Mouse (Mus musculus) G1E (cell line): ENCODE results near the gene Gm6169. TPM values are rescaled to one million over a fixed set of nuclear protein-coding genes. Genes with fewer than 3 reads are reported as not detected.
"Not testable (repeated sequence)": the region's sequence is repeated elsewhere in the genome, so short reads cannot be mapped to it uniquely, and the experiment has no call there.

Experiments used
- ATAC-seq: 2 replicates; pipeline ENCODE4 v1.8.0; 2016; ENCODE audit warnings: mild to moderate bottlenecking; ENCODE audit not compliant: insufficient number of reproducible peaks, poor library complexity, low FRiP score, severe bottlenecking; ENCODE audit errors: extremely low read depth
- DNase-seq: peaks from one replicate; pipeline ENCODE4 v3.0.0; 2012; ENCODE audit warnings: low spot score
- H3K27me3 ChIP-seq: 2 replicates; pipeline ENCODE4 v1.6.1; 2012; ENCODE audit warnings: mild to moderate bottlenecking, low read length, inconsistent platforms; ENCODE audit not compliant: insufficient read depth
- H3K36me3 ChIP-seq: replicated peaks from 2 replicates; pipeline ENCODE3; 2012; ENCODE audit warnings: mild to moderate bottlenecking, inconsistent platforms
- H3K4me1 ChIP-seq: 2 replicates; pipeline ENCODE4 v1.6.1; 2012; ENCODE audit warnings: low read depth, low read length, inconsistent platforms, mixed read lengths; ENCODE audit not compliant: insufficient read depth
- H3K4me3 ChIP-seq: 2 replicates; pipeline ENCODE4 v1.5.1; 2012; ENCODE audit warnings: low read depth, mild to moderate bottlenecking, inconsistent platforms, low read length, moderate library complexity, mixed read lengths
- H3K9me3 ChIP-seq: replicated peaks from 2 replicates; pipeline ENCODE4 v1.6.1; 2012; ENCODE audit warnings: inconsistent platforms
- CTCF ChIP-seq: IDR thresholded peaks from 2 replicates; pipeline ENCODE4 v1.5.1; 2012; ENCODE audit warnings: low read depth, low read length, inconsistent platforms, mixed read lengths
- GATA1 ChIP-seq: IDR thresholded peaks from 2 replicates; pipeline ENCODE4 v1.6.1; 2012; ENCODE audit warnings: borderline replicate concordance, low read length, inconsistent platforms, mixed read lengths
- GATA2 ChIP-seq: IDR thresholded peaks from 2 replicates; pipeline ENCODE4 v1.6.1; 2012; ENCODE audit warnings: low read depth, low read length, inconsistent platforms, borderline replicate concordance
- POLR2AphosphoS5 ChIP-seq: IDR thresholded peaks from 2 replicates; pipeline ENCODE4 v1.6.1; 2012; ENCODE audit warnings: low read depth, low read length, inconsistent platforms; ENCODE audit not compliant: insufficient replicate concordance
- TAL1 ChIP-seq: conservative IDR thresholded peaks from 2 replicates; pipeline ENCODE4 v1.6.1; 2012; ENCODE audit warnings: low read depth, low read length, inconsistent platforms, mixed read lengths
- polyA plus RNA-seq: library from polyadenylated mRNA; stranded (reverse); fragments of >175 nt; gene quantifications from 2 replicates; pipeline ENCODE4 v1.2.3, GENCODE M21; 2012
- total RNA-seq, 2 experiments: library from RNA; stranded (forward) in 1 of 2; stranded (reverse) in 1 of 2; fragments of 200-1000 nt in 1 of 2; fragments of >200 nt in 1 of 2; fragmentation: Nextera tagmentation in 1 of 2; gene quantifications; 2 replicates each; pipeline ENCODE4 v1.2.3; 2014 to 2017

Gene Gm6169
- total and polyA plus RNA-seq, 3 experiments, result 0.07 to 1.4 (median 0.82) TPM

- Histone ChIP-seq H3K36me3 (no peaks in the 10 kb centered on the region), H3K9me3 (no peaks in the 10 kb centered on the region), H3K4me1 (no peaks in the 10 kb centered on the region), H3K4me3 (no peak overlapping the region), H3K27me3 (peaks cover 5% of the 10 kb centered on the region; the same call in 1 of the 2 replicates)
- DNase-seq (no peak), ATAC-seq (no peak)
- no peak for TF ChIP-seq CTCF
These were observed 22.3 kb upstream of the Gm6169 start for GRCm38 (mm10) chr13:97121341-97121740.

- no peak for ATAC-seq
- Histone ChIP-seq H3K27me3 (peaks cover 28% of the 10 kb centered on the region), H3K4me3 (no peak overlapping the region), H3K9me3 (no peaks in the 10 kb centered on the region), H3K4me1 (no peaks in the 10 kb centered on the region), H3K36me3 (no peaks in the 10 kb centered on the region)
- TF ChIP-seq TAL1, result no peak
- no peak for TF ChIP-seq GATA2
- TF ChIP-seq POLR2AphosphoS5, result no peak
- no peak for TF ChIP-seq CTCF
- no peak for TF ChIP-seq GATA1
- DNase-seq, result no peak
These were observed 10.0 kb upstream of the Gm6169 start for GRCm38 (mm10) chr13:97109046-97109445.

DNA sequence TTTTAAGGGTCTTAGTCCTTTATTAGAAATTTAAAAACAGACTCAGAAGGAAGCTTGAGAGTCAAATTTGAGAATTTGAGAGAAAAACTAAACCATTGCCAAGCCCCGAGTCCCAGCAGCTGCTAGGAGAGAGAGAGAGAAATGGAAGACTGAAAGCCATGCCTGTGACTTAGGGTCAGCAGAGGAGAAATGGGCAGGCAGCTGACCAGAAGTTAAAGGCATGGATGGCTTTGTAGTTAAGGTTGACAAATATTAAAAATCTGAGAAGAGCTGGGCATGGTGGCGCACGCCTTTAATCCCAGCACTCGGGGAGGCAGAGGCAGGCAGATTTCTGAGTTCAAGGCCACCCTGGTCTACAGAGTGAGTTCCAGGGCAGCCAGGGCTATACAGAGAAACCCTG, 8.7 kb upstream of the Gm6169 start:
- H3K9me3 ChIP-seq, H3K36me3 ChIP-seq, ATAC-seq, H3K4me1 ChIP-seq, DNase-seq, H3K4me3 ChIP-seq: not testable (repeated sequence)
- H3K27me3 ChIP-seq, result peaks cover 23% of the 10 kb centered on the region

- no peaks in the 10 kb centered on the region for H3K36me3 ChIP-seq
- no peak for DNase-seq
- H3K4me3 ChIP-seq, result no peak overlapping the region
- peaks cover 23% of the 10 kb centered on the region for H3K27me3 ChIP-seq
- ATAC-seq, result no peak
- H3K9me3 ChIP-seq, result no peaks in the 10 kb centered on the region
- TF ChIP-seq GATA2, result no peak
- TF ChIP-seq CTCF, result no peak
- no peak for TF ChIP-seq POLR2AphosphoS5
- no peak for TF ChIP-seq GATA1
- no peak for TF ChIP-seq TAL1
- no peaks in the 10 kb centered on the region for H3K4me1 ChIP-seq
These were observed 6.0 kb upstream of the Gm6169 start for GRCm38 (mm10) chr13:97104996-97105395.

DNA sequence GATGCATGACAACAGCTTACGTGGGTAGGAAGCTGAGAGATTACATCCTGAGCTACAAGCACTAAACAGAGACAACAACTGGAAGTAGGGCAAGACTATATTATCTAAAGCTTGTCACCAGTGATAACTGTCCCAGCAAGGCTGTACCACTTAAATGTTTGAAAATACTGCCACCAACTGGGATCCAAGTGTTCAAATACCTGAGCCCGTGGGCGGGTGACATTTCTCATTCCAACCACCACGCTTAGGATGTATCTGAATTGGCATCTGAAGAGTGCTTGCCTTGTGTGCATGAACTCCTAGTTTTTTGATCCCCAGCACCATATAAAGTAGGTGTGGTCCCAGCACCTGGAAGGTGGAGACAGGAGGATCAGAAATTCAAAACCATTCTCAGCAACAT, 3.3 kb downstream of the Gm6169 start:
- no peak overlapping the region for H3K4me3 ChIP-seq
- no peaks in the 10 kb centered on the region for H3K4me1 ChIP-seq
- H3K36me3 ChIP-seq, result no peaks in the 10 kb centered on the region
- H3K9me3 ChIP-seq, result no peaks in the 10 kb centered on the region
- TF ChIP-seq CTCF, result no peak
- TF ChIP-seq TAL1, result no peak
- no peak for TF ChIP-seq POLR2AphosphoS5
- TF ChIP-seq GATA2, result no peak
- TF ChIP-seq GATA1, result no peak
- peaks cover 6% of the 10 kb centered on the region; the same call in 1 of the 2 replicates for H3K27me3 ChIP-seq
- no peak for ATAC-seq
- no peak for DNase-seq

GRCm38 (mm10) chr13:97088183-97088582, 10.9 kb downstream of the Gm6169 start:
- Histone ChIP-seq H3K36me3 (no peaks in the 10 kb centered on the region), H3K4me3 (no peak overlapping the region), H3K9me3 (no peaks in the 10 kb centered on the region), H3K27me3 (peaks cover 3% of the 10 kb centered on the region; the same call in 1 of the 2 replicates), H3K4me1 (no peaks in the 10 kb centered on the region)
- no peak for TF ChIP-seq TAL1
- no peak for TF ChIP-seq GATA2
- TF ChIP-seq GATA1, result no peak
- no peak for TF ChIP-seq POLR2AphosphoS5
- TF ChIP-seq CTCF, result no peak
- DNase-seq, result no peak
- no peak for ATAC-seq

DNA sequence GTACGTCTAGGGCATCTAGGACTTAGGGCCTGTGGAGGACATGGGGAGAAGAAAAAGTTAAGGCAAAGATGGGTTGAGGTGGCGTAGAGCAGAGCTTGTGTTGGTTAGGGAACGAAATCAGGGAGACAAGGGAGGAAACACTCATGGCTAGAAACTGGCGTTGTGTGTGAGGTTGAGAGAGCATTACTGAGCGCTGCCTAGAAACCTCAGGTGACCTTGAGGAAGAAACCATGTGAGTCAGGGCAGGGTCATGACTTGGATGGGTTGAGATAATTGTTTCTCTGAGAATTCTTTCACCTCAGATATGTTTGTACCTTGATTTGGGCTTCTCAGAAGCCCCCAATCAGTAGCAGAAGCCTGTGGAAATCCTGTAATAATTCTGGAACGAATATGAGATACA, 11.6 kb downstream of the Gm6169 start:
- Histone ChIP-seq H3K9me3 (no peaks in the 10 kb centered on the region), H3K36me3 (no peaks in the 10 kb centered on the region), H3K27me3 (peaks cover 3% of the 10 kb centered on the region; the same call in 1 of the 2 replicates), H3K4me1 (no peaks in the 10 kb centered on the region), H3K4me3 (no peak overlapping the region)
- ATAC-seq (no peak), DNase-seq (no peak)
- TF ChIP-seq CTCF (no peak), GATA2 (no peak), POLR2AphosphoS5 (no peak), TAL1 (no peak), GATA1 (no peak)
